19 mouse cellular contexts compared by ENCODE assay signal in the genomic region with DNA sequence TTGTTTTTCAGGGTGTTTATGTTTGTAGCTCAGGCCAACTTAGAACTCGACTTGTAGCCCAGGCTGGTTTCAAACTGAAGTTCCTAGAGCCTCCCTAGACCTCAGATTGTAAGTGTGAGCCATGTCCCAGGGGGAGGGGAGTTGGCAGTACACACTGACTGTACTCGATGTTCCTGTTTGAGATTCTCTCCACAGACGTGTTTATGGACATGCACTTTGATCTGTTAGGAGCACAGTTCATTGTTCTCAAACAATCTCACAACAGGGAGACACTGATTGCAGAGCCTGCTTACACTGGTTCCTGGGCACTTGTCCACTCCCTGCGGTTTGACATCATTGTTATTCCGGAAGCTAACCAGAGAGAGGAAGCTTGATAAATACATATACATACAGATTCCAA. TPM values are rescaled to one million over a fixed set of nuclear protein-coding genes. Genes with fewer than 3 reads are reported as not detected.
DNase-seq lines count a peak whose midpoint lies in the region; ATAC-seq and TF ChIP-seq lines count a peak whose summit lies in the region.
"Had no signal": no experiment of that assay in that cellular context is flagged by ENCODE, and none has a peak within 500 bp of the region (broad histone marks: within the 10 kb centered on the region; RNA-seq: fewer than 3 reads in every experiment).

No protein-coding gene starts in this region.

- TF ChIP-seq EP300 in lung, postnatal 0 days (IDR thresholded peaks at IDR 0.05): peak; percentile 79
- TF ChIP-seq EP300 in stomach, postnatal 0 days (optimal IDR thresholded peaks at IDR 0.05): no peak

- H3K27ac ChIP-seq in kidney, adult 2 months (ENCODE audit: insufficient read depth, low read depth, low read length): no peak overlapping the region
- H3K27ac ChIP-seq in lung, postnatal 0 days (ENCODE audit: low read length): no peak overlapping the region
- no peak overlapping the region for H3K27ac ChIP-seq in stomach, postnatal 0 days (replicated peaks)
- H3K27ac ChIP-seq: embryonic facial prominence, embryonic 15.5 days; hindbrain, postnatal 0 days; limb, embryonic 10.5 days; liver, embryonic 14.5 days had no signal

- no peak overlapping the region for H3K4me3 ChIP-seq in kidney, adult 2 months (ENCODE audit: insufficient read depth, low read depth, low read length)
- H3K4me3 ChIP-seq in lung, postnatal 0 days (ENCODE audit: low read depth, low read length): no peak overlapping the region
- no peak overlapping the region for H3K4me3 ChIP-seq in lung, adult 2 months (replicated peaks; ENCODE audit: extremely low read depth, low read depth, low read length)
- no peak overlapping the region for H3K4me3 ChIP-seq in stomach, postnatal 0 days (ENCODE audit: low read depth, low read length)
- H3K4me3 ChIP-seq: embryonic facial prominence, embryonic 15.5 days; hindbrain, embryonic 10.5 days; limb, embryonic 10.5 days had no signal

- H3K4me2 ChIP-seq in lung, postnatal 0 days (replicated peaks; ENCODE audit: low read depth, low read length): no peak overlapping the region
- H3K4me2 ChIP-seq in stomach, postnatal 0 days (replicated peaks; ENCODE audit: low read depth): no peak overlapping the region
- H3K4me2 ChIP-seq: embryonic facial prominence, embryonic 15.5 days; midbrain, embryonic 11.5 days had no signal

- WGBS in kidney, adult 2 months: 52% methylated on average over 5 of the region's 5 CpGs
- WGBS in lung, postnatal 0 days: 44% methylated on average over 5 of the region's 5 CpGs
- 40% methylated on average over 5 of the region's 5 CpGs for WGBS in lung, adult 2 months
- WGBS in large intestine, adult 2 months: 16% methylated on average over 5 of the region's 5 CpGs
- WGBS in stomach, postnatal 0 days: 53% methylated on average over 5 of the region's 5 CpGs

- TF ChIP-seq CTCF in kidney, adult 2 months (conservative IDR thresholded peaks at IDR 0.05; ENCODE audit: insufficient read depth, insufficient read length, low read depth, low read length): no peak
- TF ChIP-seq CTCF in lung, postnatal 0 days (IDR thresholded peaks at IDR 0.05): no peak
- no peak for TF ChIP-seq CTCF in lung, adult 2 months (IDR thresholded peaks at IDR 0.05; ENCODE audit: insufficient read depth, low read length)
- TF ChIP-seq CTCF in stomach, postnatal 0 days (IDR thresholded peaks at IDR 0.05; ENCODE audit: low read depth): no peak

- H3K4me1 ChIP-seq in kidney, adult 2 months (ENCODE audit: control insufficient read depth, insufficient read depth, low read length): no peaks in the 10 kb centered on the region; the same call in 1 of the 2 replicates
- no peaks in the 10 kb centered on the region for H3K4me1 ChIP-seq in lung, postnatal 0 days (ENCODE audit: insufficient read depth, low read depth, low read length)
- H3K4me1 ChIP-seq in lung, adult 2 months (ENCODE audit: control insufficient read depth, insufficient read depth, low read length): no peaks in the 10 kb centered on the region
- no peaks in the 10 kb centered on the region for H3K4me1 ChIP-seq in stomach, postnatal 0 days (replicated peaks; ENCODE audit: control insufficient read depth, insufficient read depth)
- H3K4me1 ChIP-seq: embryonic facial prominence, embryonic 15.5 days; limb, embryonic 10.5 days had no signal

- no peak overlapping the region for H3K9ac ChIP-seq in lung, postnatal 0 days (replicated peaks; ENCODE audit: low read depth)
- no peak overlapping the region for H3K9ac ChIP-seq in stomach, postnatal 0 days (ENCODE audit: low read length)
- H3K9ac ChIP-seq: embryonic facial prominence, embryonic 15.5 days; liver, embryonic 14.5 days had no signal

- H3K36me3 ChIP-seq in kidney, adult 2 months (ENCODE audit: control insufficient read depth, insufficient read depth, low read length): no peaks in the 10 kb centered on the region
- no peaks in the 10 kb centered on the region for H3K36me3 ChIP-seq in lung, postnatal 0 days (ENCODE audit: insufficient read depth, low read length)
- no peaks in the 10 kb centered on the region for H3K36me3 ChIP-seq in stomach, postnatal 0 days (ENCODE audit: control insufficient read depth, insufficient read depth, low read length)
- H3K36me3 ChIP-seq: embryonic facial prominence, embryonic 15.5 days; limb, embryonic 10.5 days had no signal

- no peak for TF ChIP-seq POLR2A in kidney, adult 2 months (IDR thresholded peaks at IDR 0.05; ENCODE audit: low read depth, low read length)
- TF ChIP-seq POLR2A in lung, adult 2 months (IDR thresholded peaks at IDR 0.05; ENCODE audit: borderline replicate concordance, extremely low read depth, low read depth, low read length): no peak

- ATAC-seq in lung, postnatal 0 days: peak; percentile 83
- peak; percentile 61 for ATAC-seq in stomach, postnatal 0 days (ENCODE audit: low FRiP score, low TSS enrichment)
- ATAC-seq: forebrain, embryonic 16.5 days; hindbrain, postnatal 0 days had no signal

- H3K9me3 ChIP-seq in lung, postnatal 0 days (ENCODE audit: low read length): no peaks in the 10 kb centered on the region
- no peaks in the 10 kb centered on the region for H3K9me3 ChIP-seq in stomach, postnatal 0 days (ENCODE audit: control insufficient read depth, low read length)
- H3K9me3 ChIP-seq: embryonic facial prominence, embryonic 15.5 days; hindbrain, embryonic 10.5 days; limb, embryonic 10.5 days had no signal

- H3K27me3 ChIP-seq in kidney, adult 2 months (replicated peaks; ENCODE audit: control insufficient read depth, insufficient read depth, low read length): no peaks in the 10 kb centered on the region
- H3K27me3 ChIP-seq in lung, postnatal 0 days (replicated peaks; ENCODE audit: insufficient read depth, low read length): no peaks in the 10 kb centered on the region
- no peaks in the 10 kb centered on the region for H3K27me3 ChIP-seq in stomach, postnatal 0 days (ENCODE audit: control insufficient read depth, insufficient read depth, low read length)
- H3K27me3 ChIP-seq: embryonic facial prominence, embryonic 15.5 days had no signal

- DNase-seq in kidney, adult 2 months: peak; percentile 33
- DNase-seq in kidney, postnatal 10 days: no peak
- peak; percentile 37 for DNase-seq in lung, postnatal 0 days (ENCODE audit: low spot score)
- DNase-seq in lung, adult 2 months: no peak
- DNase-seq in large intestine, adult 2 months (ENCODE audit: low read depth, low spot score): peak; percentile 88
- peak; percentile 36 for DNase-seq in stomach, postnatal 0 days (ENCODE audit: low spot score)
- DNase-seq in cerebellum, postnatal 36 days: no peak
- DNase-seq: adrenal gland, adult 2 months; cerebellum, adult 11 months; cerebellum, postnatal 25 days; gastrocnemius, postnatal 36 days; right cerebral cortex, postnatal 4 days had no signal

RNA-seq across cellular contexts. Expression of a gene that starts 12.5 kb away (rescaled TPM):
- polyA plus RNA-seq in kidney, adult 2 months (2012; rRNA removed): 0.77 and 0.83 TPM in 2 replicates
- polyA plus RNA-seq in lung, postnatal 0 days (2015; fragmentation: Nextera tagmentation; extraction: Ambion mirVana): 2.0 and 2.4 TPM in 2 replicates
- 1.3 and 1.5 TPM in 2 replicates for polyA plus RNA-seq in lung, adult 2 months (2012; rRNA removed)
- 1.1 and 3.9 TPM in 2 replicates for polyA plus RNA-seq in large intestine, adult 2 months (2012; rRNA removed)
- 5.9 and 7.0 TPM in 2 replicates for polyA plus RNA-seq in stomach, postnatal 0 days (2015; fragmentation: Nextera tagmentation; extraction: Ambion mirVana)

RNA-seq across cellular contexts. Expression of a gene that starts 25.1 kb away (rescaled TPM):
- 0.83 and 1.1 TPM in 2 replicates for polyA plus RNA-seq in kidney, adult 2 months (2012; rRNA removed)
- 0.19 and 0.20 TPM in 2 replicates for polyA plus RNA-seq in lung, postnatal 0 days (2015; fragmentation: Nextera tagmentation; extraction: Ambion mirVana)
- polyA plus RNA-seq in lung, adult 2 months (2012; rRNA removed): 0.57 and 1.1 TPM in 2 replicates
- 51.5 and 55.6 TPM in 2 replicates for polyA plus RNA-seq in large intestine, adult 2 months (2012; rRNA removed)
- 7.9 and 8.5 TPM in 2 replicates for polyA plus RNA-seq in stomach, postnatal 0 days (2015; fragmentation: Nextera tagmentation; extraction: Ambion mirVana)
- polyA plus RNA-seq: limb, embryonic 10.5 days; liver, embryonic 14.5 days had no signal

RNA-seq across cellular contexts. Expression of a gene that starts 38.9 kb away (rescaled TPM):
- polyA plus RNA-seq in kidney, adult 2 months (2012; rRNA removed): 75.9 and 82.6 TPM in 2 replicates
- polyA plus RNA-seq in lung, postnatal 0 days (2015; fragmentation: Nextera tagmentation; extraction: Ambion mirVana): 68.5 and 88.6 TPM in 2 replicates
- polyA plus RNA-seq in lung, adult 2 months (2012; rRNA removed): 29.2 and 41.4 TPM in 2 replicates
- polyA plus RNA-seq in large intestine, adult 2 months (2012; rRNA removed): 54.1 and 59.3 TPM in 2 replicates
- polyA plus RNA-seq in stomach, postnatal 0 days (2015; fragmentation: Nextera tagmentation; extraction: Ambion mirVana): 83.6 and 86.9 TPM in 2 replicates

Comparison
In these comparisons a context has a peak if more than half of its experiments do, and no peak if none do; other contexts are left out.
1. DNase-seq: peak in kidney, adult 2 months (single experiment), lung, postnatal 0 days (single experiment), large intestine, adult 2 months (single experiment) and stomach, postnatal 0 days (single experiment); none in kidney, postnatal 10 days (single experiment), lung, adult 2 months (single experiment) and cerebellum, postnatal 36 days (0 of 2).